Mouse (Mus musculus) urinary bladder, postnatal 10 days (tissue): Measurements from ENCODE around the gene A030003K21Rik.
"Not testable (repeated sequence)": the region's sequence is repeated elsewhere in the genome, so short reads cannot be mapped to it uniquely, and the experiment has no call there.

Experiments
- DNase-seq: peaks from one replicate; pipeline ENCODE4 v3.0.0; 2022; ENCODE audit warnings: low spot score

A030003K21Rik gene

DNA sequence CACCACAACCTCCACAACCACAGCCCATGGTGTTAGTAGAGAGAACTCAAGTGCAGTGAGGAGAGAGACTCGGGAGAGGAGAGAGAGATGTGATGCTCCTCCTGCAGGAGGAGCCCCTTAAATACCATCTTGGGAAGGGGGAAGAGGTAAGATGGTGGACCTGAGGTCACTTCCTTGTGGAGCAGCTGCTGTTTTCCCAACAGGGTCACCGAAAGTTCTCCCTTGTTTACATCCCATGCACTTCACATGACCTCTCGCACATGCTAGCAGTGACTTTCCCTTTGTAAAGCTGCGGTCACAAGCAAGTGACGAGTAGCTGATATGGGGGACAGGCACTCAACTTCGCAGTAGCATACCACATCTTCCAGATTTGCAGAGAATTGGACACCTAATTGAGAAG, at the start of gene A030003K21Rik:
Gene A030003K21Rik (minus strand): TSS at position 94 of the 400 bp plus-strand sequence.
- not testable (repeated sequence) for DNase-seq

DNA sequence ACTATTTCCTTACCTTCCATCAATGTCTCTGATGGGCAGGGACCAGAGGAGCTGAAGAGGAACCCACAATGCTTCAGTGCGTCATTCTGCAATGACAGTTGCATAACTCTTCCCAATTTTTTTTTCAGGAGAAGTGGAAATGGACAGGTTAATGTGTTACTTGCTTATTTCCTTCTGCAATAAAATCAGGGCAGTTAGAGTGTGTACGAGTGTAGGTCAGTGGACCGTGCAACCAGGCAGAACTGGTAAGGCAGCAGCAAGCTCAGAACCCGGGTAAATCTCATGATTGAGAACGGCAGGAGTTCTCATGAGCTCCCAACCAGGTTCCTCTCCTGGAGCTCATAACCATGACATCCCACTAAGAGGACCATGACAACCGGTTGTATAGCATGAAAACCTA, 48.9 kb upstream of the A030003K21Rik start:
- DNase-seq: no peak

- no peak for DNase-seq
Observed at GRCm38 (mm10) chr1:82991596-82991995, 48.4 kb upstream of the A030003K21Rik start.

DNA sequence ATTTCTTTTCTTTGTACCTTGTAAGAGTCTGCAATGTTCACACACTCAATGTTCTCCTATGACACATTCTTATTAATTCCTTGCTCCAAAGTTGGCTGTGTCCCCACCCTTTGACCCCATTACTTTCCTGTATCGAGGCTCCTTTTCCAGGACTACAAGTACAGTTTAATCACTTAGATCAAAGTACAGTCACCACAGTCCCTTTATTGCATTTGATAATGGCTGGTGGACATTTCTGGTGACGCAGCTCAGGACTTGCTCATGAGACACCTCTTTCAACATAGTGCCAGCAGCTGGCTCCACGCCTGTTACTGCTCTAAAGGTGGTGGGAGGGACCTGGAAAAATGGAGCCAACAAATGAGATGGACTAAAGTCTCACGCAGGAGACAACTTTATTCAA, 47.9 kb upstream of the A030003K21Rik start:
- DNase-seq: no peak

- no peak for DNase-seq
Observed at GRCm38 (mm10) chr1:82987530-82988198, 44.5 kb upstream of the A030003K21Rik start.

GRCm38 (mm10) chr1:82986738-82987137, 43.5 kb upstream of the A030003K21Rik start:
- DNase-seq: no peak

DNA sequence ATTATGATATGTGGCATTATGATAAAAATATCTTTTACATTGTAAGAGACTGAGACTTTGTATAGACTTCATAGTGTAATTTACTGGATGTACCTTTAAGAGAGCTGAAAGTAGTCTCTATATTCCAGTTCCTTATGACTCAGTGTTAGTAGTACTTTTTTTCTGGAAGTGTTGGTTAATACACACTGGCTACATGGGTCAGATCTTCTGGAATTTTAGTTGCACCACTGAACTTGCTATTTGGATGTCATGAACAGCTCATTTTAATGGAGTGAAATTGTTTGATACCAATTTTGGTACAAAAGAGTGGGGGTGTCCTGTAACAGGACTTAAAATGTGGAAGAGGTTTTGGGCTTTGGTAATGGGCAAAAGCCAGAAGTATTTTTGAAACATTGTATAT, 34.7 kb upstream of the A030003K21Rik start:
- DNase-seq: no peak

- no peak for DNase-seq
Observed at GRCm38 (mm10) chr1:82975750-82976149, 32.6 kb upstream of the A030003K21Rik start.

GRCm38 (mm10) chr1:82974342-82974741, 31.2 kb upstream of the A030003K21Rik start:
- no peak for DNase-seq

- no peak for DNase-seq
Observed at GRCm38 (mm10) chr1:82973901-82974300, 30.7 kb upstream of the A030003K21Rik start.

- DNase-seq: no peak
Observed at GRCm38 (mm10) chr1:82973244-82973643, 30.1 kb upstream of the A030003K21Rik start.

DNA sequence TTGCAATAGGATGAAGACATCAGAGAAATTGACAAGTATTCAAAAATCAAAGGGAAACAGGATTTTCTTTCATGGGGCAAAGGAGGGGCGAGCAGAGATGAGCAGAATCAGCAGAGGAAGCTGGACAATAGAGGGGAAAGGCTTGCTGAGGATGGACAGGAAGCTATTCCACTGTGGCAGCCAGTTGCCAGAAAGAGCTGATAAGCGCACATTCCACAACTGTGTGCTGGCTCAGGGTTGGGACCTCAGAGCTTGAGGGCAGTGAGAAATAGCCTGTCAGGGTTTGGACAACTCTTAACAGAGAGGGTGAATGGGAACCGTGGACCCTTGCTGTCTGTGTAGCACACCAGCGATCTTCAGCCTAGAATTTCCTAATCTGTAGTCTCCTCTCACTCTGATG, 28.9 kb upstream of the A030003K21Rik start:
- no peak for DNase-seq

- DNase-seq: no peak
Observed at GRCm38 (mm10) chr1:82966413-82966812, 23.2 kb upstream of the A030003K21Rik start.

GRCm38 (mm10) chr1:82959870-82960385, 16.7 kb upstream of the A030003K21Rik start, which contains the start of gene Gm47955:
Gm47955 (plus strand) TSS chr1:82960286.
- no peak for DNase-seq

DNA sequence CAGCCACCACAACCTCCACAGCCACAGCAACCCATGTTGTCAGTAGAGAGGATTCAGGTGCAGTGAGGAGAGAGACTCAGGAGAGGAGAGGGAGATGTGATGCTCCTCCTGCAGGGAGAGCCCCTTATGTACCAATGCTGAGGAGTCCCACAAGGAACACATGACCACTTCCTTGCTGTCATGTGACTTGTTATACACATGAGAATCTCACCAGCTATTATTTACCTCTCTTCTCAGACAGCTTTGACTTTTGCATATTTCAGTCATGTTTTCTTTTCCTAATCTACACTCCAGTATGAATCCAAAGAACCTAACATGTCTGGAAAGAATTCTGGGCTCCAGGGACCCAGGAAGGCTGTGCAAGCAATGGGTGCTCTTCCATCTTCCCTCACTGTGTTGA, 12.7 kb upstream of the A030003K21Rik start, which contains the start of gene Gm7544:
Gene Gm7544 (minus strand): TSS at position 101 of the 400 bp plus-strand sequence.
- not testable (repeated sequence) for DNase-seq

- DNase-seq: no peak
Observed at GRCm38 (mm10) chr1:82948601-82949000, 5.4 kb upstream of the A030003K21Rik start.

DNA sequence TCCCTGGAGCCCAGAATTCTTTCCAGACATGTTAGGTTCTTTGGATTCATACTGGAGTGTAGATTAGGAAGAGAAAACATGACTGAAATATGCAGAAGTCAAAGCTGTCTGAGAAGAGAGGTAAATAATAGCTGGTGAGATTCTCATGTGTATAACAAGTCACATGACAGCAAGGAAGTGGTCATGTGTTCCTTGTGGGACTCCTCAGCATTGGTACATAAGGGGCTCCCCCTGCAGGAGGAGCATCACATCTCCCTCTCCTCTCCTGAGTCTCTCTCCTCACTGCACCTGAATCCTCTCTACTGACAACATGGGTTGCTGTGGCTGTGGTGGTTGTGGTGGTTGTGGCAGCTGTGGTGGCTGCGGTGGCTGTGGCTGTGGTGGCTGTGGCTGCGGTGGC, 2.8 kb upstream of the A030003K21Rik start:
- DNase-seq: not testable (repeated sequence)

GRCm38 (mm10) chr1:82942505-82942904, 683 bp downstream of the A030003K21Rik start:
- DNase-seq: not testable (repeated sequence)

- DNase-seq: no peak
Observed at GRCm38 (mm10) chr1:82938666-82939065, 4.5 kb downstream of the A030003K21Rik start.

DNA sequence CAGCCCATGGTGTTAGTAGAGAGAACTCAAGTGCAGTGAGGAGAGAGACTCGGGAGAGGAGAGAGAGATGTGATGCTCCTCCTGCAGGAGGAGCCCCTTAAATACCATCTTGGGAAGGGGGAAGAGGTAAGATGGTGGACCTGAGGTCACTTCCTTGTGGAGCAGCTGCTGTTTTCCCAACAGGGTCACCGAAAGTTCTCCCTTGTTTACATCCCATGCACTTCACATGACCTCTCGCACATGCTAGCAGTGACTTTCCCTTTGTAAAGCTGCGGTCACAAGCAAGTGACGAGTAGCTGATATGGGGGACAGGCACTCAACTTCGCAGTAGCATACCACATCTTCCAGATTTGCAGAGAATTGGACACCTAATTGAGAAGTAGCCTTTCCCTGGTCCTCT, 11.9 kb downstream of the A030003K21Rik start, which contains the start of gene Gm6217:
Gene Gm6217 (minus strand): TSS at position 74 of the 400 bp plus-strand sequence.
- not testable (repeated sequence) for DNase-seq

GRCm38 (mm10) chr1:82930558-82930957, 12.6 kb downstream of the A030003K21Rik start:
- not testable (repeated sequence) for DNase-seq

- no peak for DNase-seq
Observed at GRCm38 (mm10) chr1:82924650-82925049, 18.5 kb downstream of the A030003K21Rik start, which contains the start of gene A030014E15Rik. A030014E15Rik (plus strand) TSS chr1:82924917.

DNA sequence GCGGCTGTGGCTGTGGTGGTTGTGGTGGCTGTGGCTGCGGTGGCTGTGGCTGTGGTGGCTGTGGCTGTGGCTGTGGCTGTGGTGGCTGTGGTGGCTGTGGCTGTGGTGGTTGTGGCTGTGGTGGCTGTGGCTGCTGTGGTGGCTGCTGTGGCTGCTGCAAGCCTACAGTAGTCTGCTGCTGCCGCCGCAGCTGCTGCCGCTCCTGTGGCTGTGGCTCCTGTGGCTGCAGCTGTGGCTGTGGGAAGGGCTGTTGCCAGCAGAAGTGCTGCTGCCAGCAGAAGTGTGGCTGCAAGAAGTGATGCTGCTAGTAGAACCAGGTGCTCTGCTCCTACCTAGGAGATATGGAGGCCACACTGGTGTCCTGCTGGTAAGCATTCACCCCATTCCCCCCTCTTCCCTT, 29.8 kb downstream of the A030003K21Rik start:
- not testable (repeated sequence) for DNase-seq
